Mouse (Mus musculus): ENCODE results near the gene Ceacam15. TPM values are rescaled to one million over a fixed set of nuclear protein-coding genes. Genes with fewer than 3 reads are reported as not detected.
A peak's percentile ranks its signal among the peaks of the same experiment; 100 is the strongest.
"Not testable (repeated sequence)": the region's sequence is repeated elsewhere in the genome, so short reads cannot be mapped to it uniquely, and the experiment has no call there.

The Ceacam15 gene
- not detected in 2 replicates for polyA plus RNA-seq (2015; fragmentation: Nextera tagmentation; extraction: Ambion mirVana)

DNA sequence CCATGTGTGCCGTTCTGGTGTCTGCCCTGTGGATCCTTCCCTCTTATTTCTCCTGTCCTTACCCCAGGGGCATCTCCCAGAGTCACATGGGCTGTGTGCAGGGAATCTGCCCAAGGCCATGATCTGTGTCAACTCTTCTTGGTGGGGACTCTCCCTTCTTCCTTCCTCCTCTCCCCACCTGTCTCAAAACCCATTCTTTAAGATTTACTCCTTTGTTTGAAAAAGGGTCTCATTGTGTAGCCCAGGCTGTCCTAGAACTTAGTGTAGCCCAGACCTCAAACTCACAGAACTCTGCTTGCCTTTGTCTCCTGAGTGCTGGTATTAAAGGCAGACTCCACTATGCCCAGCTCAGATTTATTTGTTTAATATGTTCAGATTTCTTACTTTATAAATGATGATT lies at the start of gene Ceacam15:
TSS of gene Ceacam15 (minus strand) at position 101 of the 400 bp plus-strand sequence.
- Histone ChIP-seq H3K4me3 (ENCODE audit: low read depth, low read length) (no peak within 1 kb of the TSS), H3K27ac (ENCODE audit: low read depth) (no peak within 1 kb of the TSS), H3K4me2 (ENCODE audit: low read depth, low read length) (no peak within 1 kb of the TSS), H3K9me3 (ENCODE audit: low read length) (no peaks in the 10 kb centered on the region), H3K9ac (replicated peaks) (no peak within 1 kb of the TSS), H3K4me1 (ENCODE audit: insufficient read depth) (no peaks in the 10 kb centered on the region), H3K27me3 (ENCODE audit: insufficient read depth, low read length) (no peaks in the 10 kb centered on the region), H3K36me3 (replicated peaks; ENCODE audit: insufficient read depth, low read length) (no peaks in the 10 kb centered on the region)
- no peak for TF ChIP-seq CTCF (IDR thresholded peaks at IDR 0.05; ENCODE audit: low read depth)
- no peak for TF ChIP-seq EP300 (IDR thresholded peaks at IDR 0.05; ENCODE audit: low read depth)
- DNase-seq (no peak), ATAC-seq (no peak)
- WGBS (ENCODE audit: insufficient replicate concordance), result 67% methylated on average over 1 of the region's 1 CpGs

DNA sequence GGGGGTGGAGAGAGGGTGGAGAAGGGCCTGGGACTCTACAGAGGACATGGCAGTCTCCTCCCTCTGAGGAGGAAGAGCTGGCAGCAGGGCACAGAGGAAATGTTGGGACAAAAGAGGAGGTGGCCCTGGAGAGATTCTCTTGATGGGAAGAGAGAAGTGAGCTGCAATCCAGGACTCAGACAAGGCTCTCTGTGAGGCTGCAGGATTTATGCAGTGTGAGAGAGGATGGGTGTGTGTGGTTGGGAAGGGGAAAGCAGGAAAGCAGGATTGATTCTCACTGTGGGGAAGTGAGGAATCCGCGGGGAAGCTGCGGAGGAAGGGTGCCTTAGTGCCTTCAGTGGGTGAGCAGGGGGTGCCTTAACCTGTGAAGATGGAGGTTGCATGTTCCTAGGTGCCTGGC lies 47.0 kb upstream of the Ceacam15 start:
- ATAC-seq; H3K4me3 ChIP-seq (ENCODE audit: low read depth, low read length); H3K9ac ChIP-seq (replicated peaks); H3K27me3 ChIP-seq (ENCODE audit: insufficient read depth, low read length); H3K9me3 ChIP-seq (ENCODE audit: low read length); H3K36me3 ChIP-seq (replicated peaks; ENCODE audit: insufficient read depth, low read length); DNase-seq; H3K4me1 ChIP-seq (ENCODE audit: insufficient read depth); H3K4me2 ChIP-seq (ENCODE audit: low read depth, low read length); H3K27ac ChIP-seq (ENCODE audit: low read depth): not testable (repeated sequence)
- 20% methylated on average over 1 of the region's 3 CpGs for WGBS (ENCODE audit: insufficient replicate concordance)

DNA sequence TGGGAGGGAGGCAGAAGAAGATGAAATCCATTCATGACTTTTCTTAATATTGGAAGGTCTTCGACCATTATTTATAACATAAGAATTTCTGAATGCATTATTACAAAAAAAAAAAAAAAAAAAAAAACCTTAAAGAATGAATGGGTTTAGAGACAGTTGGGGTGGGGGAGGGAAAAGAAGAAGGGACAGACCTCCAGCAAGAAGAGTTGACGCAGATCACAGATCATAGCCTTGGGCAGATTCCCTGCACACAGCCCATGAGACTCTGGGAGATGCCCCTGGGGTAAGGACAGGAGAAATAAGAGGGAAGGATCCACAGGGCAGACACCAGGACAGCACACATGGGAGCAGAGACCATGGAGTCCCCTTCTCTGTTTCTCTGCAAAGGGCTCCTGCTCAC lies 46.1 kb upstream of the Ceacam15 start, which contains the start of gene Ceacam9:
TSS of gene Ceacam9 (plus strand) at position 301 of the 400 bp plus-strand sequence.
- Histone ChIP-seq H3K4me2 (ENCODE audit: low read depth, low read length) (no peak within 1 kb of the TSS), H3K27me3 (ENCODE audit: insufficient read depth, low read length) (no peaks in the 10 kb centered on the region), H3K27ac (ENCODE audit: low read depth) (no peak within 1 kb of the TSS), H3K36me3 (replicated peaks; ENCODE audit: insufficient read depth, low read length) (no peaks in the 10 kb centered on the region), H3K4me1 (ENCODE audit: insufficient read depth) (no peaks in the 10 kb centered on the region), H3K9ac (replicated peaks) (no peak within 1 kb of the TSS), H3K9me3 (ENCODE audit: low read length) (no peaks in the 10 kb centered on the region), H3K4me3 (ENCODE audit: low read depth, low read length) (no peak within 1 kb of the TSS)
- 70% methylated on average over 2 of the region's 2 CpGs for WGBS (ENCODE audit: insufficient replicate concordance)
- TF ChIP-seq EP300 (IDR thresholded peaks at IDR 0.05; ENCODE audit: low read depth) (no peak), CTCF (IDR thresholded peaks at IDR 0.05; ENCODE audit: low read depth) (no peak)
- DNase-seq (no peak), ATAC-seq (no peak)

DNA sequence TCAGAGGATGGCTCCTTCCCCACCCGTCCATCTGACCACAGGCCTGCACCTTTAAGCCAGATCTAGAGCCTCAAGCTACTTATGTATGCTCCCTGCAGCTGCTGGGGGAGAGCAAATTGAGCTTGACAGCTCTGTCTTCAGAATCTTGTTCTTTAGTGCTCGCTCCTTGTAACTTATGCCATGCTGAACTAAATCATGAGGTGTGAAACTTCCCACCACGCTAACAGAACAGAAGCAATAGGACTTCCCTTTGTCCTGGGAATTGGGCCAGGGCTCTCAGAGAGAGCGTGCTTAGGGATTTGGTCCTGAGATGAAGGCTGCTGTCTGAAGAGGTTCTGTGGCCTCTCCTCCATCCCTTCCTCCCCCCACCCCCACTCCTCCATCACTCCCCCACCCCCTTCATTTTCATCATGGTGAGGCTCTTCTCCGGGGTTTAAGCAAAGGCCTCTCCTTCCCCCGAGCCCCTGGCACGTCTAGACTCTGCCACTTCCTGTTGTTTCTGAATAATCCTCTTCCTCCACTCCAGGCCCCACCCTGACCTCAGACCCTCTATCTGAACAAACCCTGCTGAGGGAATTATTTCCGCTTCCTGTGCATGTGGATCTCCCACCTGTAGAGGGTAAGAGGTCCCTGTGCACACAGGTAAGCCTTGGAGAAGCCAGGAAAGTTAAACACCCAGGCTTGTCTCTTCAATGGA lies 41.1 kb upstream of the Ceacam15 start:
- H3K4me3 ChIP-seq (ENCODE audit: low read depth, low read length); H3K9me3 ChIP-seq (ENCODE audit: low read length); H3K36me3 ChIP-seq (replicated peaks; ENCODE audit: insufficient read depth, low read length); DNase-seq; H3K4me1 ChIP-seq (ENCODE audit: insufficient read depth); H3K4me2 ChIP-seq (ENCODE audit: low read depth, low read length); ATAC-seq; H3K27ac ChIP-seq (ENCODE audit: low read depth); H3K27me3 ChIP-seq (ENCODE audit: insufficient read depth, low read length); H3K9ac ChIP-seq (replicated peaks): not testable (repeated sequence)
- WGBS (ENCODE audit: insufficient replicate concordance), result 39% methylated on average over 8 of the region's 8 CpGs

DNA sequence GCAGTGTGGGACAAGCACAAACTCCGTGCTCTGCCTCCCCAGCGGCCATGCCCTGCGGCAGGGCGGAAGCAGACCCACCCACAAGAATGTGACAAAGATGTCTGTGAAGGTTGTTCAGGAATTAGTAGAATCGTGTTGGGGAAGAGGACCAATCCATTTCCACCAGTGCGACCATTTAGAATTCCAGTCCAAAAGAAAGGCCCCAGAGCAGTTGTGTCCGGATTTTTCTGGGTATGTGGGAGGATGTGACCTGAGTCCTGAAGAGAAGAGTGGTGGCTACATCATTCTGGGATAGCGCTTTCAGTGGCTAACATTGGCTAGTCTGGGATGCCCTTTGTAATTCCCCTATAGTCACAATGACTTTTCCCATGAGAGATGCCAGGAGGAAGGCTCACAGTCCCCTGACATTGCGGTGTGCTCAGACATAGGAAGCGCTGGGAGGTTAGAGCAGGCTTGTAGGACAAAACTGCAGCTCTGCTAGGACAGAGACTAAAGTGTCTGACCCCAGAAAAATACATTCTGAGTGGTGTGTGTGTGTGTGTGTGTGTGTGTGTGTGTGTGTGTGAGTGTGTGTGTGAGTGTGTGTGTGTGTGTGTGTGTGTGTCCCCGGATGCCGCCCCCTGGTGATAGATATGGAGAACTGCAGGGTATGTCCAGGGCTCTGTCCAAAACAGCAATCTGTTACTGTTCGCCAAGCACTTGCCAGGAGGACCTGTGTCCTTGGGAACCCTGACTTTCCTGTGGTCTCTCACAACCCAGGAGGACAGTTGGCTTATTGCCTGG lies 37.3 kb upstream of the Ceacam15 start:
- TF ChIP-seq CTCF (IDR thresholded peaks at IDR 0.05; ENCODE audit: low read depth), result peak; percentile 41
- TF ChIP-seq EP300 (IDR thresholded peaks at IDR 0.05; ENCODE audit: low read depth), result no peak
- Histone ChIP-seq H3K9me3 (ENCODE audit: low read length) (no peaks in the 10 kb centered on the region), H3K27ac (ENCODE audit: low read depth) (no peak overlapping the region), H3K27me3 (ENCODE audit: insufficient read depth, low read length) (no peaks in the 10 kb centered on the region), H3K36me3 (replicated peaks; ENCODE audit: insufficient read depth, low read length) (no peaks in the 10 kb centered on the region), H3K9ac (replicated peaks) (no peak overlapping the region), H3K4me1 (ENCODE audit: insufficient read depth) (no peaks in the 10 kb centered on the region), H3K4me3 (ENCODE audit: low read depth, low read length) (no peak overlapping the region), H3K4me2 (ENCODE audit: low read depth, low read length) (no peak overlapping the region)
- DNase-seq, result no peak
- 66% methylated on average over 13 of the region's 13 CpGs for WGBS (ENCODE audit: insufficient replicate concordance)
- no peak for ATAC-seq

DNA sequence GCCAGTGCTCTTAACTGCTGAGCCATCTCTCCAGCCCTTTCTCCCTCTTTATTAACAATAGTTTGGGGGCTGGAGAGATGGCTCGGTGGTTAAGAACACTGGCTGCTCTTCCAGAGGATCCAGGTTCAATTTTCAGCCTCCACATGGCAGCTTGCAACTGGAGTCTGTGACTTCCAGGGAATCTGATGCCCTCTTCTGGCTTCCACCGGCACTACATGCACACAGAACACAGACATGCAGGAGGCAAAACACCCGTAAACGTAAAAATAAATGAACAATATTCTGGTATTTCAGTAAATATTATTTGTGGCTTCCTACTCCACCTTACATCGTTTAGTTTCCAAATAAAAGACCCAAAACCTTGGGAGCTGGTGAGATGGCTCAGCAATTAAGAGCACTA lies 35.1 kb upstream of the Ceacam15 start:
- Histone ChIP-seq H3K9me3 (ENCODE audit: low read length) (no peaks in the 10 kb centered on the region), H3K27ac (ENCODE audit: low read depth) (no peak overlapping the region), H3K9ac (replicated peaks) (no peak overlapping the region), H3K27me3 (ENCODE audit: insufficient read depth, low read length) (no peaks in the 10 kb centered on the region), H3K4me3 (ENCODE audit: low read depth, low read length) (no peak overlapping the region), H3K36me3 (replicated peaks; ENCODE audit: insufficient read depth, low read length) (no peaks in the 10 kb centered on the region), H3K4me1 (ENCODE audit: insufficient read depth) (no peaks in the 10 kb centered on the region), H3K4me2 (ENCODE audit: low read depth, low read length) (no peak overlapping the region)
- ATAC-seq, result no peak
- 64% methylated on average over 5 of the region's 5 CpGs for whole genome bisulfite sequencing (ENCODE audit: insufficient replicate concordance)
- DNase-seq, result no peak
- TF ChIP-seq EP300 (IDR thresholded peaks at IDR 0.05; ENCODE audit: low read depth), result no peak
- TF ChIP-seq CTCF (IDR thresholded peaks at IDR 0.05; ENCODE audit: low read depth), result peak; percentile 44

Measured in liver, postnatal 0 days (tissue).